Comparison of ENCODE assay signal across 12 mouse cellular contexts in genomic region chr9:44568083-44568455, GRCm38 (mm10). TPM values are rescaled to one million over a fixed set of nuclear protein-coding genes. Genes with fewer than 3 reads are reported as not detected.
A peak's percentile ranks its signal among the peaks of the same experiment; 100 is the strongest.
DNase-seq lines count a peak whose midpoint lies in the region; ATAC-seq and TF ChIP-seq lines count a peak whose summit lies in the region.
"Had no signal": no experiment of that assay in that cellular context is flagged by ENCODE, and none has a peak within 500 bp of the region (broad histone marks: within the 10 kb centered on the region; RNA-seq: fewer than 3 reads in every experiment).

No protein-coding gene starts in this region.

- no peaks in the 10 kb centered on the region for H3K9me3 ChIP-seq in lung, postnatal 0 days (ENCODE audit: low read length)
- no peaks in the 10 kb centered on the region for H3K9me3 ChIP-seq in ES-Bruce4 (replicated peaks; ENCODE audit: control insufficient read depth, insufficient read depth, low read length, poor library complexity, severe bottlenecking)
- no peaks in the 10 kb centered on the region for H3K9me3 ChIP-seq in liver, embryonic 11.5 days (ENCODE audit: control insufficient read depth, low read length)
- H3K9me3 ChIP-seq in intestine, postnatal 0 days (ENCODE audit: control insufficient read depth) = no peaks in the 10 kb centered on the region
- H3K9me3 ChIP-seq: limb, embryonic 12.5 days had no signal

- TF ChIP-seq CTCF in lung, postnatal 0 days (IDR thresholded peaks at IDR 0.05) = no peak
- TF ChIP-seq CTCF in ES-Bruce4 (IDR thresholded peaks at IDR 0.05; ENCODE audit: low read depth, low read length) = no peak
- no peak for TF ChIP-seq CTCF in intestine, postnatal 0 days (IDR thresholded peaks at IDR 0.05; ENCODE audit: low read depth)

- no peak for TF ChIP-seq POLR2A in ES-Bruce4 (IDR thresholded peaks at IDR 0.05; ENCODE audit: insufficient read depth, low read length)

- DNase-seq in lung, postnatal 0 days (ENCODE audit: low spot score) = peak; percentile 22
- no peak for DNase-seq in lung, postnatal 10 days
- no peak for DNase-seq in liver, embryonic 11.5 days (ENCODE audit: low spot score)
- no peak for DNase-seq in urinary bladder, postnatal 4 days (ENCODE audit: low spot score in 2 of 2)

- WGBS in lung, postnatal 0 days = 34% methylated on average over 7 of the region's 7 CpGs
- 35% methylated on average over 7 of the region's 7 CpGs for WGBS in liver, embryonic 11.5 days
- 61% methylated on average over 7 of the region's 7 CpGs for WGBS in intestine, postnatal 0 days

- peak overlapping the region; percentile 19; the same call in 1 of the 2 replicates for H3K4me2 ChIP-seq in lung, postnatal 0 days (replicated peaks; ENCODE audit: low read depth, low read length)
- peak overlapping the region; percentile 4; the same call in 1 of the 2 replicates for H3K4me2 ChIP-seq in liver, embryonic 11.5 days
- no peak overlapping the region for H3K4me2 ChIP-seq in intestine, postnatal 0 days (replicated peaks; ENCODE audit: low read depth)
- H3K4me2 ChIP-seq: heart, embryonic 11.5 days; limb, embryonic 12.5 days had no signal

- no peaks in the 10 kb centered on the region for H3K4me1 ChIP-seq in lung, postnatal 0 days (ENCODE audit: insufficient read depth, low read depth, low read length)
- no peaks in the 10 kb centered on the region for H3K4me1 ChIP-seq in ES-Bruce4 (ENCODE audit: control insufficient read depth, insufficient read depth, low read length)
- peaks cover 13% of the 10 kb centered on the region for H3K4me1 ChIP-seq in liver, embryonic 11.5 days (replicated peaks; ENCODE audit: control insufficient read depth, insufficient read depth, low read length)
- no peaks in the 10 kb centered on the region for H3K4me1 ChIP-seq in intestine, postnatal 0 days (replicated peaks; ENCODE audit: control insufficient read depth, insufficient read depth, low read length)

- H3K4me3 ChIP-seq in lung, postnatal 0 days (ENCODE audit: low read depth, low read length) = no peak overlapping the region
- peak overlapping the region; percentile 54 for H3K4me3 ChIP-seq in ES-Bruce4 (ENCODE audit: low read depth, low read length)
- H3K4me3 ChIP-seq in liver, embryonic 11.5 days (ENCODE audit: low read depth, low read length) = no peak overlapping the region
- no peak overlapping the region for H3K4me3 ChIP-seq in intestine, postnatal 0 days (ENCODE audit: low read depth, low read length)
- H3K4me3 ChIP-seq: limb, embryonic 12.5 days had no signal

- H3K27ac ChIP-seq in lung, postnatal 0 days (ENCODE audit: low read length) = peak overlapping the region; percentile 87
- no peak overlapping the region for H3K27ac ChIP-seq in ES-Bruce4 (ENCODE audit: insufficient read depth, low read length)
- H3K27ac ChIP-seq in liver, embryonic 11.5 days (ENCODE audit: low read depth, low read length) = peak overlapping the region; percentile 21; the same call in 1 of the 2 replicates
- H3K27ac ChIP-seq in intestine, postnatal 0 days (ENCODE audit: low read depth, low read length) = no peak overlapping the region
- H3K27ac ChIP-seq: limb, embryonic 12.5 days had no signal

- peak; percentile 44; the same call in 1 of the 2 replicates for ATAC-seq in lung, postnatal 0 days
- ATAC-seq in liver, embryonic 11.5 days (replicated peaks; ENCODE audit: low FRiP score) = no peak
- peak; percentile 6 for ATAC-seq in neutrophil, adult 5-6 weeks (ENCODE audit: extremely low read depth, insufficient number of reproducible peaks, low FRiP score, poor library complexity, severe bottlenecking)
- ATAC-seq in intestine, postnatal 0 days = no peak

- H3K27me3 ChIP-seq in lung, postnatal 0 days (replicated peaks; ENCODE audit: insufficient read depth, low read length) = no peaks in the 10 kb centered on the region
- no peaks in the 10 kb centered on the region for H3K27me3 ChIP-seq in ES-Bruce4 (ENCODE audit: control insufficient read depth, insufficient read depth, low read length, poor library complexity, severe bottlenecking)
- H3K27me3 ChIP-seq in liver, embryonic 11.5 days (replicated peaks; ENCODE audit: control insufficient read depth, insufficient read depth, low read length) = no peaks in the 10 kb centered on the region
- H3K27me3 ChIP-seq in intestine, postnatal 0 days (replicated peaks; ENCODE audit: control insufficient read depth, insufficient read depth, low read length) = no peaks in the 10 kb centered on the region
- H3K27me3 ChIP-seq: limb, embryonic 12.5 days had no signal

- no peaks in the 10 kb centered on the region for H3K36me3 ChIP-seq in lung, postnatal 0 days (ENCODE audit: insufficient read depth, low read length)
- H3K36me3 ChIP-seq in ES-Bruce4 (ENCODE audit: control insufficient read depth, insufficient read depth, low read length, poor library complexity, severe bottlenecking) = no peaks in the 10 kb centered on the region
- H3K36me3 ChIP-seq in liver, embryonic 11.5 days (ENCODE audit: control insufficient read depth, insufficient read depth, low read length) = no peaks in the 10 kb centered on the region
- H3K36me3 ChIP-seq in intestine, postnatal 0 days (ENCODE audit: control insufficient read depth, insufficient read depth) = no peaks in the 10 kb centered on the region
- H3K36me3 ChIP-seq: limb, embryonic 12.5 days had no signal

- TF ChIP-seq EP300 in lung, postnatal 0 days (IDR thresholded peaks at IDR 0.05) = no peak
- TF ChIP-seq EP300 in ES-Bruce4 (IDR thresholded peaks at IDR 0.05; ENCODE audit: insufficient read depth, low read depth, low read length) = no peak

- no peak overlapping the region for H3K9ac ChIP-seq in lung, postnatal 0 days (replicated peaks; ENCODE audit: low read depth)
- H3K9ac ChIP-seq in ES-Bruce4 (ENCODE audit: low read depth, poor library complexity, severe bottlenecking) = peak overlapping the region; percentile 35; the same call in 1 of the 2 replicates
- peak overlapping the region; percentile 39 for H3K9ac ChIP-seq in liver, embryonic 11.5 days (ENCODE audit: low read depth, low read length)
- no peak overlapping the region for H3K9ac ChIP-seq in intestine, postnatal 0 days (ENCODE audit: low read depth, low read length)
- H3K9ac ChIP-seq: limb, embryonic 12.5 days had no signal

RNA-seq across cellular contexts. Expression of gene Cxcr5, which starts 6.4 kb away (rescaled TPM):
- 0.17 TPM in 2 replicates for polyA plus RNA-seq in lung, postnatal 0 days (2015; fragmentation: Nextera tagmentation; extraction: Ambion mirVana)
- not detected in 2 replicates for polyA plus RNA-seq in ES-Bruce4 (2011; ENCODE audit: insufficient read depth, insufficient read length, low read depth, missing spikeins)
- 0.47 TPM in 1 of 2 replicates, not detected in the other for polyA plus RNA-seq in liver, embryonic 11.5 days (2014; fragmentation: Nextera tagmentation; extraction: Ambion mirVana)
- total RNA-seq in neutrophil, adult 5-6 weeks (2017) = 207 and 222 TPM in 2 replicates
- 0.21 and 0.25 TPM in 2 replicates for polyA plus RNA-seq in intestine, postnatal 0 days (2015; fragmentation: Nextera tagmentation; extraction: Ambion mirVana)
- total RNA-seq: adrenal gland, postnatal 36 days; layer of hippocampus, adult 8-10 months; midbrain, postnatal 0 days had no signal
- polyA plus RNA-seq: limb, embryonic 12.5 days; midbrain, postnatal 0 days had no signal

RNA-seq across cellular contexts. Expression of gene Ddx6, which starts 36.6 kb away (rescaled TPM):
- polyA plus RNA-seq in lung, postnatal 0 days (2015; fragmentation: Nextera tagmentation; extraction: Ambion mirVana) = 13.9 and 18.3 TPM in 2 replicates
- 165 and 176 TPM in 2 replicates for polyA plus RNA-seq in ES-Bruce4 (2011; ENCODE audit: insufficient read depth, insufficient read length, low read depth, missing spikeins)
- polyA plus RNA-seq in liver, embryonic 11.5 days (2014; fragmentation: Nextera tagmentation; extraction: Ambion mirVana) = 8.4 and 10.2 TPM in 2 replicates
- 301 and 311 TPM in 2 replicates for total RNA-seq in neutrophil, adult 5-6 weeks (2017)
- 7.3 and 9.5 TPM in 2 replicates for polyA plus RNA-seq in intestine, postnatal 0 days (2015; fragmentation: Nextera tagmentation; extraction: Ambion mirVana)

Comparison
In these comparisons a context has a peak if more than half of its experiments do, and no peak if none do; other contexts are left out.
1. ATAC-seq: peak in lung, postnatal 0 days (single experiment) and neutrophil, adult 5-6 weeks (single experiment); none in liver, embryonic 11.5 days (single experiment) and intestine, postnatal 0 days (single experiment).
2. H3K27ac ChIP-seq: peak in lung, postnatal 0 days (single experiment) and liver, embryonic 11.5 days (single experiment); none in ES-Bruce4 (single experiment) and intestine, postnatal 0 days (single experiment).
3. H3K9ac ChIP-seq: peak in ES-Bruce4 (single experiment) and liver, embryonic 11.5 days (single experiment); none in lung, postnatal 0 days (single experiment) and intestine, postnatal 0 days (single experiment).